Mouse (Mus musculus) natural killer cell, adult 2 months (primary cell): ENCODE measurements around the gene Atg7.
A peak's percentile ranks its signal among the peaks of the same experiment; 100 is the strongest.

Experiments
- DNase-seq, 2 experiments: peaks; one replicate each; pipeline ENCODE4 v3.0.0; 2022; ENCODE audit warnings: low spot score in 2 of 2

Atg7 gene

GRCm38 (mm10) chr6:114855644-114856043, 212.7 kb downstream of the Atg7 start:
- no peak for DNase-seq

GRCm38 (mm10) chr6:114856501-114856900, 213.6 kb downstream of the Atg7 start:
- DNase-seq, result no peak

DNA sequence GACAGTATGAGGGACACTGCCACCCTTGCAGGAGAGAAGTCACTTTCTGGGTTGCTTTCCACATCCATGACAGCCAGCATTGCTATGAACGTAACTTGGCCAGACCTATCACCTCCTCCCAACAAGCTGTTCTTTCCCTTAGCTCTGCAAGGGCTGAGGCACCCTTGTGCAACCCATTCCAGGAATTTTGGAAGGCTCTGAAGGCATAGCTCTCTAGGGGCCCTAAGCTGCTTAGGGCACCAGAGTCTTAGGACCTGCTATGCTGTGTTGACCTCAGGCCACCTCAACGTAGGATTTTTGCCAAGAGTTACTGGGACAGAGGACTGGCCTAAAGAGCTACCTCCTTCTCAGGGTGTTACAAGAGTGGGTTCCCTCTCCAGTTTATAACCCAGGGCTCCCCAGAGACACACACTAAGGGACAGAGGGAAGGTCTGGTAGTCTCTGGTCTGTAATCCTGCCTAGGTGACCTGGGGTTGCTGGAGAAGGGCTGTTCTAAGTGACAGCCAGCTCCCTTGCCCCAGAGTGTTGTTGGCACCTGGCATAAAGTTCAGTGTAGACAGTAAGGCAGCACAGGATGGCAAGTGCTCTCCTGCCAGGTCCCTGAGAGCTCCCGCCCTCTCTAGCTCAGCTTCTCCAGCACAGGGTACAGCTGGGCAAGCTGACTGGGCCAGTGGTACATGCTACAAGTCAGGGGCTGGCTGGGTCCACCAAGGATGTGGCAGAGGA, 215.3 kb downstream of the Atg7 start:
- no peak for DNase-seq

DNA sequence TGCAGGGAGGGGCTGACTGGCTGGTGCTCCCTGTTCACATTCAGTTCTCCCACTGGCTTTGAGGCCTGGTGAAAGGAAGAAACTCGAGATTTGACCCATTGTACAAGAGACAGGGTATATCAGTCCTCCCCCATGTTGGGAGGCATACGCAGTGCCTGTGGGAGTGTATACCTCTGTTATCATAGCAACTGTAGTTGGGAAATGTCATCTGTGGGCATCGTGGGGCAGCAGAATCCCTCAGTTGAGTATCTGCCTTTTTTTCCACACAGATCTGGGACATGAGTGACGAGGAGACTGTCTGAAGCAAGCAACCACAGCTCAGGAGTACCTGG, 215.8 kb downstream of the Atg7 start:
- DNase-seq, result no peak

GRCm38 (mm10) chr6:114860677-114861568, 218.0 kb downstream of the Atg7 start:
- no peak for DNase-seq

DNA sequence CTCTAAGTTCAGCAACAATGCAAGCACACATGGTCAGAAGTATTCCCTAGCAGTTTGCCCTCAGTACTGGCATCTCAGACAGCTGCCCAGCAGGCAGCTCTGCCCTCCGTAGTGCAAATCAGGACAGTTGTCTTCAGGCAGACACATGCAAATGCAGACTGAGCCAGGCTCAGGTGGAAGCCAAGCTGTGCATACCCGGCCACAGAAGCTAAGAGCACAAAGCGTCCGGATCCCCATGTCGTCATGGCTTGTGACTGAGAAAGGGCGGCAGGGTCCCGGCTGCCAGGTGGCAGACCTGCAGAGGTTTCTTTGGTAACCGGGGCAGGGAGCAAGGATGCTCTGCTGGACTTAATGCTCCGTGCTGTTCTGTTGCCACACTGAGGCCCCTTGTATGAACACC, 218.7 kb downstream of the Atg7 start:
- no peak for DNase-seq

DNA sequence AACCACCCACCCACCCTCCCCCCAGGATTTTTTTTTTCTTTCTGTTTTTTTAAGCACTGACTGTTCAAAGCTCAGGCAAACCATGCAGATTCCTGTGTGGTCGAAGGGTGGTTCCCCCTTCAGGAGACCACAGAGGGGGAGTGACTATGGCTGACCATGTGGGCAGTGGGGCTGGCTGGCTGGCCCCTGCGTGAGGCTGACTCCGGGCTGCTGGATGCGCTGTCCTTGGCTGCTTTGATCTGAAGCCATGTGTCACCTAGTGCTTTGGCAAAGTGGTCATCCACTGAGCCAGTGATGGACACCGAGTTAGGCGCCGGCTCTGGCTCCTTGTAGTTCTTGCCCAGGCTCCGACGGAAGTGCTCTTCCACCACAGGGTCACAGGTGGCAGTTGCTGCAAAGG, 219.1 kb downstream of the Atg7 start:
- DNase-seq, result no peak

- no peak for DNase-seq
Measured at GRCm38 (mm10) chr6:114863501-114863900, 220.6 kb downstream of the Atg7 start.

GRCm38 (mm10) chr6:114864421-114864820, 221.5 kb downstream of the Atg7 start:
- no peak for DNase-seq

GRCm38 (mm10) chr6:114866078-114866477, 223.2 kb downstream of the Atg7 start:
- no peak for DNase-seq

- no peak for DNase-seq
Measured at GRCm38 (mm10) chr6:114866619-114867018, 223.7 kb downstream of the Atg7 start.

DNA sequence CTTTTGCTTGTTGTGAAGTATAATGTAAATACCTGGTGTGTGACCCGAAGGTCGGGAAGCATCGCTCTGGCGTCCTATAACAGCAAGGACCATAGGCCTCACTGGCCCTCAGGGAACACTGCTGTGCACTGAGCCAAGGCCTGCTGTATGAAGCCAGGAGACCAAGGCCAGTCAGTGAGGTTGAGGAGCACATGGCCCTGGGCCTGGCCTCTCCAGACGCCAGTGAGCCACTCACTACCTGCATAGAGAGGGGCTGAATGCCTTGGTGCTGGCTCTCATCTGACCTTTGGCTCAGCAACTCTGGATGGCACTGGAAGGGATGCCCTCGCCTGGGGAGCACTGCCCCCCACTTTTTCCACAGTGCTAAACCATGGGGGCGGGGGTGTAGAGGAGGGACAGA, 225.8 kb downstream of the Atg7 start:
- DNase-seq, result no peak

DNA sequence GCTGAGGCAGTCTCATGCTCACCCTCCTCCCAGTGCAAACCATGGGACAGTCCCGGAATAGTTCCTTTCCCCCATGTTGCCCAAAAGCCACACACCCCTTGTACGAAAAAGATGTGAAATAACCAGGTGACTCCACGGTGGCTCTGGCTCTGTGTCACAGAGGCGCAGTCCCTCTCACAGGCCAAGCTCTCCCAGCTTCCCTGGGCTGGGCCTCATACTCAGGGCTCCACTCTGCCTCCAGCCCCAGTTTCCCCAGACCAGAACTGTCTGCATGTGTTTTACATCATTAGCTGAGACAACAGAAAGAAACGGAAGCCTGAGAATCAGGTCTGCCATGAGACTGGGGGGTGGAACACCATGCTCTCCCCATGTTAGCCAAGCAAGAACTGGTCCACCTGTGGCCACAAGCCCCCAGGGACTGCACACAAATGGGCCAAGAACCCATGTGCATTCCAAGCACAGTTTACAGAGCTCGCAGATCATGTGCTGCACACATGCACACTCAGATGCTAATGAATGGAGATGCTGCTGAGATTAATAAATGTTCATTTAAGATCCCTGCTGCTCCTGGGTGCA, 226.7 kb downstream of the Atg7 start:
- no peak for DNase-seq

GRCm38 (mm10) chr6:114871010-114871660, 228.2 kb downstream of the Atg7 start:
- no peak for DNase-seq

GRCm38 (mm10) chr6:114873808-114874137, 230.9 kb downstream of the Atg7 start:
- no peak for DNase-seq

DNA sequence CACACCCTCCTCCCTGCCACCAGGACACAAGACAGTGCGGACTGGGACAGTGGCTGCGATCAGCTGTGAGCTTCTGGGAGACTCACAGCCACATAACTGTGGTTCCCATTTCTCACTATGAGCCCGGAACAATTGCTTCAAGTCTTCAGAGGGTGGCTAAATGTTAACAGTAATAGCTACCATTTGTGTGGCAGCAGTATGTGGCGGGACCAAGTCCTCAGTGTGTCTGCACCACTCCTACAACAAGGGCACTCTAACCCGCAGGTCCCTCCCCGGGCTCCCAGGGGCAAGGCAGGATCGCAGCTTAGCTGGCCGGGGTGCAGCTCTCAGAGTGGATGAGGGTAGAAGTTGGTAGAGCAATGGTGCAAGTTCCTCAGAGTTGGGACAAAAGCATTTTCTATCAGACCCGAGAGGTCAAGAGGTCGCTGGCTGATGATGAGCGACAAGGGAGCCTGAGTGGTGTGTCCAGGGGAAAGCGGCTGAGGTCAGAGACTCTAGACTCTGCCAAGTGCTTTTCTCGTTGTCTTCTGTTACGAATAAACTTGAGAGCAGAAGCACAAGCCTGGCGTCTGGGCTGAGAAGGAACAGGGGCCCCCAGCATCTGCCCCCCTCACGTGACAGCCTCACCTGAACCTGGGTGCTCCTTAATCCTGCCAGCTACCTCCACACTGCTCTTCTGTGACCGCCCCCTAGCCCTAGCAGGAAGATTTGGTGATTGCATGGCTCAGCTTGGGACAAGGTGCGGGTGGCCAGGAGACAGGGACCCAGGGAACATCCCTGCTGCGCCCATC, 231.4 kb downstream of the Atg7 start:
- peak; percentile 36 to 50 for DNase-seq

DNA sequence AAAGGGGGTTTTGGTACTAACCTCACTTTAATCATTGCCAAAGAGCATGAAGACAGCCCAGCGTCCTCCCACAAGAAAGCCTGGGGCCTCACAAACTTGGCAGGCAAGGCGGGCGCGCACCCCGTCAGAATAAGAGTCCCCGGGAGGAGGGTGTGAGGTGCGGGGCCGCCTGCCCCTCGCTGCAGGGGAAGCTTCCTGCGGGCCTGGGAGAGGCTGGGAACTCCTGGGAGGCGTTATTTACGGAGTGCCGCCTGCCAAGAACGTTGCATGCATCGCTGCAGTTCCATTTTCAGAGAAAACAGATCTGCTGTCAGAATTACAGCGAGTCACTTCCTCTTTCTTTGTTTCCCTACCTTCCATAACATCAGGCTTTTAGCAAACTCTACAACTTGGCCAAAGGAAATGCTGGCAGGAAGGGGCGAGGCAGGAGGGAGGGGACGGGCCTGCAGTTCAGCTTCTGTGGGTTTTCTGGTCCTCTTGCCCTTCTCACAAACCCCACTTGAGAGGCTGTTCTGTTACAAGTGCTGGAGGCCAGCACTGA, 232.2 kb downstream of the Atg7 start:
- DNase-seq, result peak; percentile 87 to 90

- no peak for DNase-seq
Measured at GRCm38 (mm10) chr6:114876033-114876432, 233.1 kb downstream of the Atg7 start.

GRCm38 (mm10) chr6:114876546-114876945, 233.6 kb downstream of the Atg7 start:
- DNase-seq, result no peak

DNA sequence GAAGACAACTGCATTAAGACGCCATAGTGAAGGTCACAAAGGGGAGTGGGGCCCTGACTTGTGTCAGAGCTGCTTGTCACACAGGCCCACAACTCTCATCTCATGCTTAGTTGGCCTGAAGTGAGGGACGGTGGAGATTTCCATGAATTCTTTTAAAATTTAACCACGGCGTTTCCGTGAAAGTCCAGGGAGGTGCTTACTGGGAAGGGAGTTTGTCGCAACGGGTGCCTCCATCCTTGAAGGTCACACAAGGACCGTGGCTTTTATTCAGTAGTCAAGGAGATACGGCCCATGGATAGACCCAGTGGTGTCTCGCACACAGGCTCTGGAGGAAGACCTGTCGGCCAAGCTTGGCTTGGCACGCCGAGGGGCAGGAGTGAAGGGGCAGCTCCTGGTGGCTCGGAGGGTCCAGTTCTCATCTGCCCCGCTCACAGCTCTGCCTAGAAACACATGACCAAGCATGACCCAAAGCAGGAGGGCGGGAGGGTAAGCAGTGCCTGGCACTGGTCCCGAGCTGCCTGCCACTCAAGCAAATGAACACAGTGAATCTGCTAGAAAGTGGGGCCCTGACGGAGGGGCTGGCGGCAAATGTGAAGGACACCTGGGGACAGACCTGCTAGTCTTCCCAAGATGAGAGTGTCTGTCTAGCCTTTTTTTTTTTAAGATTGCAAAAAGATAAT, 236.1 kb downstream of the Atg7 start:
- no peak for DNase-seq

DNA sequence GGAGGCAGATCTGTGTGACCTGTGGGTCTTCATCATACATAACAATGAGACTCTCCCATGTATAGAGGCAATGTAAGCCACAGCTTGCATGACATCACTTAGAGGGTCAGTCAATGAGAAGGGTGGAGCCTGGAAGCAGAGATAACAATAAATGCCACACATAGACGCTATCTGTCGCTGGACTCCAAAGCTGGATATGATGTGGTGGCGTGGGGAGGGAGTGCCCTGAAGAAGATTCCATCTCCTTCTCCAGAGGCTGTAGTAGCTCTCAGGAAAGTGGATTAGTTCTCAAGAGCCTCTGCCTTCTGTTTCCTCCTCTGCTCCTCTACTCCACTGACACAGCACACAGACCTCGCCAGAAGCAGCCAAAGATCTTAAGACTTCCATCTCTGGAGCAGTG, 237.9 kb downstream of the Atg7 start:
- DNase-seq, result no peak
